Mouse (Mus musculus) CD4-positive helper T cell, adult 2 months (primary cell): ENCODE data around the gene Flywch2.

Experiments
- DNase-seq: peaks from one replicate; pipeline ENCODE4 v3.0.0-alpha.2; 2012; ENCODE audit warnings: low read depth, missing footprints, low spot score

The Flywch2 gene

DNA sequence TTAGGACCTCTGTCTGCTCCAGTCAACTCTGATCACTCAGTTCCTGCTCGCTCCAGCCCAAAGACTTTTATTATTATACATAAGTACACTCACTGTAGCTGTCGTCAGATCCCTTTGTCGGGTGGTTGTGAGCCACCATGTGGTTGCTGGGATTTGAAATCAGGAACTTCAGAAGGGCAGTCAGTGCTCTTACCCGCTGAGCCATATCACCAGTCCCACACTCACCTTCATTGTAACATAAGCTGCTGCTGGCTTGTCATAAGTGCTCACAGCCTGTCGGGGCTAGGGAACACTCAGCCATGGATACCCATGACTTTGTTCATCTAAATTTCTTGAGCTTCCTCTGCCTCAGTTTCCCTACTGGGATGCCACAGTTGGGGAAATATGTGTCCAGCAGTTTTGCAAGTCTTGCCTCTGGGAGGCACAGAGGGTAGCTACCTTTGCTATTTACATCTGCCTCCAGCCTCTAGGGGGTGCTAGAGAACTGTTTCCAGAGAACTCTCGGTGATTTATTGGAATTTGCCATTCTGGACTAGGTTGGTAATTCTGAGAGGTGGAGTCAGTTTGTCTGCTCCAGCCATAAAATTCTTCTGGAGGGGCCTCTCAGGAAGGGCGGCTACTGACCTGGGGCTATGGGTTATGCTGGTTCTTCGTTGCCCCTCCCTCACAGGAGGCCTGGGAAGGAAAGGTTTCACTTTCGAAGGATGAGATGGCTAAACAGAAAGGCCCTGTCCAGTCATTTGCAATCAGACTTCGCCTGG lies 37.1 kb downstream of the Flywch2 start:
- DNase-seq: peak; percentile 79

DNA sequence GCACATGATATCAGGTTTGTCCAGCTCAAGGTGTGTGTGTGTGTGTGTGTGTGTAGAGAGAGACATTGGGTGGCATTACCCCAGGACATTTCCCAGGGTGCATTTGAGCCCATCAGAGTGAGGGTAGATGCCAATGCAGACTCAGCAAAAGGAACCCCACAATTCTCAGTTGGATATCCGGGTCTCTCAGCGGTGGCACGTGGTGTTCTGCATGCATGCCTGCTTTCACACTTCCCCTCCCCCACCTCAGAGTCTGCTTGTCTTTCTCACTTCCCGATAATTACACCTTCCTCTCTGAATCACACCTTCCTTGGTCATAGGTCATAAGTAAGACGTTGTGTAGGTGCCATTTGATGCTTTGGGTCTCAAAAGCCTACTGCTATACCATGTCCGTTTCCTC lies 37.9 kb downstream of the Flywch2 start:
- DNase-seq: peak; percentile 53

DNA sequence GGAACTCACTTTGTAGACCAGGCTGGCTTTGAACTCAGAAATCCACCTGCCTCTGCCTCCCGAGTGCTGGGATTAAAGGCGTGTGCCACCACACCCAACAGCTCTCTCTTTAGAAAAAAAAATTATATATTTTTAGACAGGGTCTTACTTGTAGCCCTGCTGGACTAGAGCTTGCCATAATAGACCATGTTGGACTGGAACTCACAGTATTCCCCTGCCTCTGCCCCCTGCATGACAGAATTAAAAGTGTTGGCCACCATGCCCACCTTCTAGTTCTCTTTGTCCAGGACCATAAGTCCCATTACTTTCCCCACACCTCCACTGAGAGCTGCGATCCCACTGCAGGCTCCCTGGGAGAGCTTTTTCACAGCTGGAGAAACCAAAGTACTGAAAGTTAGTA lies 38.4 kb downstream of the Flywch2 start:
- no peak for DNase-seq

DNA sequence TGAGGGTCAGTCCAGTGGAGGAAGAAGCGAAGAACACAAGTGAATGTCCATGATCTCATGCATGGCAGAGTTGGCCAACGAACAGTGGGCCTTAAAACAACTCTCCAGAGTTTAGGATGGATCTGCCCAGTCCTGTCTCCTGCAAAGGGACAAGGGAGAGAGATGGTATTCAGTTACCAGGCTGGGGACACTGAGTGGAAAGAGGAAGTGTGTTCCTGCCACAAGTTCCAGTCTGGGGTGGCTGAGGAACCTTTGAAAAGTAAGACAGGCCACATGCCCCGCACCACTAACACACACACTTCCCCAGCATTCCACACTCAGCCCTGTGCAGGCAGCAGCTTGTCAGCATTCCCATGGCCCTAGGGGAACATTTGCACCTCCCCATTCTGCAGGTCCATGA lies 39.1 kb downstream of the Flywch2 start:
- no peak for DNase-seq

DNA sequence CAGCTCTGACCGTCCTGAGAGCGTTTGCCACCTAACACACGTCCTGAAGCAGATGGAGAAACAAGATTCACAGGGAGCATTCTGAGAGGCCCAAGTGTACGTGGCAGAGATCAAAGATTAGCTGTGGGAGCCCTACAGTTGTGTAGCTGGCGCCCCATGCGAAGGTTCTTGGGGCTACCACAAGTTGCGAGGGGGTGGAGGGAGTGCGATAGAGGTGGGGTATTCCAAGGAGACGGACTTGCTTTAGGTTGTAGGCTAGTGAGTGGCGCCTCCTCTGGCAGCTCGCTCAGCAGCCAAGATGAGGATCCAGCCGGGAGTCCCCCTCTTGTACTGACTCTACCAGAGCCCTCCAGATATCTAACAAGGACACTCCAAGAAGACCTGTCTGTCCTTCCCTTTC lies 39.6 kb downstream of the Flywch2 start:
- DNase-seq: peak; percentile 56

DNA sequence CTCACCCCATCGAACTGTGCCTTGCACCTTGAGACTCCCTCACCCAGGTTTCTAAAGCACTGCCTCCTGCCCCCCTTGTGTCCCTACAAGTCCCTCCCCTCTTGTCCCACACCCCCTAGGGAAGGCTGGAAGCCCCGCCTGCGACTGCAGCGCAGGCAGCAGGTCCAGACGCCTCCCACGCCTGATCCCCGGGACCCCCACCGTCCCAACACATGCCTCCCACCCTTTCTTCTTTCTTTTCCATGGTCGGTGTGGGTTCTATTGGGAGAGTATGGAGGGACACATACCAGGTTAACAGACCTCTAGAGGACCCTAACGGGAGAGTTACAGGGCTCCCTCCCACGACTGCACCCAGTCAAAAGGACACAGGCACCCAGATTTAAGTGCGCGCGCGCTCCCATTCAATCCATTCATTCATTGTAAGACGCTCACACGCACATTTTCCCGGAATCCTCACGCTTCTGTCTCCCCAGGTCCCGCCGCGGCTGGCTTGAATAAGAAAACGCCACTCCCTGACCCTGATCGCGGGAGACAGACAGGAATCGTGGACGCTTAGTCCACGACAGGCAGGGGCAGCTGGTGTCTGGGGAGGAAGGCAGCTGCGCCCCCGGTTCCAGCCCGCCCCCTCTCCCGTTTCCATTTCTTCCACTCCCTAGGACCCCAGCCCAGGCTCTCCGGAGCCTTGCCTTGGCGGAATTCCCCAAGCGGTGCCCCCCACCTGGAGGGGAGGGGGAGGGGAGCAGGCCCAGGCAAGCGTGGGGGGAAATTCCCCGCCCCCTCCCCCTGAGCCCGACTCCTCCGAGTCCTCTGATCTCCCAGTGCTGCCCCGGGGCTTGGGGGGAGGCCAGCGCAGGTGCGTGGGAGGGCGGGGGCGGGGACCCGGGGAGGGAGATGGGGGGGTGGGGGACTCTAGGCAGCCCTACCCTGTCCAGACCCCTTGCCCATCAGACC lies 40.3 kb downstream of the Flywch2 start, which contains the start of gene Kremen2:
Gene Kremen2, minus strand, starts transcription at position 533 of the 951 bp plus-strand sequence.
- DNase-seq: peak; percentile 34

DNA sequence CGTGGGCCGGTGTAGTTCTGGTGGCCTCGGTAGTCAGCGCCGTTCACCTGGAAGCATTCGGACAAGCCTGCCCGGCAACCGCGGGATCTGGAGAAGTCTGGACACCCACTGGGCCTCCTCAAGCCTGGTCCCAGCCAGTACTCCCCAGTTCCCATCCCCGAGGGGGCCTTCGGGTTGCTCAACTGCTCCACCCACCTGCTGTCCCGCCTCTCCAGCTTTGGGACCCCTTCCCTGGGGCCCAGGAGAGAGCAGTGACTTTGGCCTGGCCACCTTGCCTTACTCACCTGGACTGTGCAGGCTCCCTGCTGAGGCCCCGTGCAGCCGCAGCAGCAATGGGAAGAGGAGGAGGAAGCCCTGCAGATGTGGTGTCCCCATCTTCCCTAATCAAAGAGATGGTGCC lies 41.2 kb downstream of the Flywch2 start:
- no peak for DNase-seq

DNA sequence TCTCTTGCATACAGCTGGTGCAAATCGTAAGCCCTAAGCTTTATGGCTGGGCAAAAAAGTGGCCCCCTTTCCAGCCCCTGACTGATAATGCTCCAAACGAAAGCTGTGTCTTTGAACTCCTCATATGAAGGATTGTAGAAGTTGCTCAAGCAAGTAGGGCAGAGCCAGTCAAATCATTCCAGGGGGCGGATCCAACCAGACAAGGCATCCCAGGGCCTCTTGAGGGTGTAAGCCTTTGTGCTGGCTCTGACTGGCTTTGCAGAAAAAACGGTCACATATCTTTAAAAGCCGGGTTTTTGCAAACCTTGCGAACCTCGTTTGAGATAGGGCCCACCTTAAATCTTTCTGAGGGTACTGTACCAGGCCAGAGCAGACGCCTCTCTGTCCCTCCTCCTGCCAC lies 41.8 kb downstream of the Flywch2 start:
- DNase-seq: no peak

DNA sequence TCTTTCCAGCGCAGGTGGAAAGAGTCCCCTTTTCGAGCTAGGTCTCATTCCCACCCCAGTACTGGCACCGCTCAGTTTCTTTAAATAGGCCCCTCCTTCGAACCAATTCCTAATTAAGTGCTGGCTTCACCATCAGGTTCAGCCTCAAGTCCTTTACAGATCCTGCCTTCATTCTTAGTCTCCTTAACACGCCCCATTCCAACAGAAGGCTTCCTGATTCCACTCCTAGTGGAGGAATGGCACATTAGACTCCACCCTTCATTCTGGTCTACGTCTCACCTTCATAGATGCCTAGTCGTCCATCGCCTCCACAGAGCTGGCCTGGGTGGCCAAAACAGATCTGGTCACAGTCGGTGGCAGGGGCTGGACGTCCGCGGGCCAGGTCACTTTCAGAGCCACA lies 42.9 kb downstream of the Flywch2 start:
- DNase-seq: no peak

DNA sequence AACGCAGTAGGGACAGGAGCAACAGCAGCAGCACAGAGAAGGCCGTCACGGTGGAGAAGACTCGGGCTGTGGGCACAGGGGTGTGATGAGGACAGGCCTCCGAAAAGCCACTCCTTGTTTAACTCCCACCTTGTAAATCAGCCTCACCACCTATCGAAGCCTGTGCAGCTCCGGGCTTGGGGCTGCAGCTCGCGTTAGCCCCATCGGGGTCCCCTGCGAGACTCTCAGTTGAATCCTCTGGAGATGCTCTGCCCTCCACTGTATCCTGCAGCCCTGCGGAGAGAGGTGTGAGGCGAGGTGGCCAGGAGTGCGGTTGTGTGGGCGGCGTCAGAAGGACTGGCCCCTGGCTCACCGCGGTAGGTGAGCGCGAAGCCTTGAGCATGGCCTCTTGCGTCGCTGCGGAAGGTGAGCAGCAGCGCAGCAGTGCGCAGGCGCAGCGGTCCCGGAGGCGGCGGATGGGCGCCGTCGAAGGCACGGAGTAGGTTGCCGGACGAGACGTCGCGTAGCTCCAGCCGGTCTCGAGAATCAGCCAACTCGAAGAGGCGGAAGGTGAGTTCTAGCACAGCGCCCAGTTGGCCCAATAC lies 43.6 kb downstream of the Flywch2 start:
- peak; percentile 86 for DNase-seq

DNA sequence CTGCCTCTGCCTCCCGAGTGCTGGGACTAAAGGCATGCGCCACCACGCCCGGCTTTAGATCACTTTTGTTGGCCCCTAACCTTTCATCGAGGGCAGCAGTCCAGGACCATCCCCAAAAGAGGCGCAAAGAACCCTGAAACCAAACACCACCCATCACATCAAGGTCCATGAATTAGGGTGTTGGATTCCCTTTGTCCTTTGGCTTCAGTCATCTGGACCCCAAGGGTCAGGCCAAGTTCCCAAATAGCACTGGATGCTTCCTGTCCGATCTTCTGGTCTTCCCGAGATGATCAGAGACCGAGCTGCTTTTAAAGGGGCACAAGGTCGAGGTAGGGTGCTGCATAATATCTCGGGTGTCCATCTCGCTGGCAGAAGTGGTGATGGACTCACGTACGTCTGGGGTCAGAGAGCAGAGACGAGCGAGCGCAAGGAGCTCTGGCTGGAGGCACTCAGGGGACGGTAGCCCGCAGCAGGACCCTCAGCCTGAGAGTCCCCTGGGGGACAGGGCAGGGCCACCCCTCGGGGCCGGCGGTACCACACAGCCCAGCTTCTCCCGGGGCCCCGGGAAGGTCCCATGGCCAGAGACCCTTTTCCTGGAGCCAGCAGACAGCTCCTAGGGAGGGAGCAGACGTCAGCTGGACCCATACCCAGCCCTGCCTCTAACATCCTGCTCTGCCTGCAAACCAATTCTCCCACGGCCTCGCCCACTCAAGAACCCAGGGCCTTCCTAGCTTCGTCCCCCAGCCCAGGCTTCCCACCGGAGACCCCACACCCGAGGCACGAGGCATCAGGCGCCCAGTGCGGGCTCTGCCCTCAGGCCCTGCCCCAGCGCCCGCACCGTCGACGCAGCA lies 44.3 kb downstream of the Flywch2 start:
- no peak for DNase-seq

DNA sequence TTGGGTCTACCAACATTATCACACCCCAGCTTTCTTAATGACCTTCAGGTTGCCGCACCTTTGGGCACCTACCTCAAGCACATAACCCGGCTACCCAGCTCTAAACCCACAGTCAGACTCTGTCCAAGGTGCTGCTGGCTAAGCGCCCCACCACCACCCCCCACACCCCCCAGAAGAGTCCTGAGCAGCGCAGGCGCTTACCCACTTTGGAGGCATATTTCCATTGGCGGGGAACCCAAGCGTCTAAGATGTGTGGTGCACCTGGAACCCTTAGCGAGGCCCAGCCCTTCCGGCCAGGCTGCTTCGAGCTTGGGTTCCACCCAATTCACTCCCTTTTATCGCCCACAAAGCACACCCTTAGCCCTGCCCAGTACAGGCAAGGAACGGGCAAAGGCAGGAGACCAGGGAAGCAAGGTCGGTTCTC lies 45.3 kb downstream of the Flywch2 start, which contains the start of gene Paqr4:
Gene Paqr4, minus strand, starts transcription at position 270 of the 424 bp plus-strand sequence.
- no peak for DNase-seq

DNA sequence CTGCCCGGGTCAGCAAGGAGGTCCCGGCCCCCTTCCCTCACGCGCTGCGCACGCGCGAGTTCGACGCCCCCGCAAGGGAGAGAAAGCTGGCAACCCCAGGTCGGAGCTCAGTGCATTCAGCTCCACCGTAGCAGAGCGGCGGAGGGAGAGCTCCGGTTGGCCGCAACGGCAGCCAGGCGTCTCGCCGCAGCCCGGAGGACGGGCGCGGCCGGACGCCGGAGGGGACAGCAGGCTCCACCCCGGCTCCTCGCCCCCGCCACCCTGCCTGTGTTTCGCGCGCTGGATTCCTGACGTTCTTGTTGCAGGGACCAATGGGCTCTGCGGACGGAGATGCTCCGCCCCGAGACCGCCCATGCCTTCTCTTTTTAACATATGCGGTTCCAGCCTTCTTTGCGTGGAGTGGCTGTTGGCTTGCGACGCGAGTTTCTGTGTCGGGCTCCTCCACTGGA lies 45.7 kb downstream of the Flywch2 start:
- DNase-seq: peak; percentile 90

DNA sequence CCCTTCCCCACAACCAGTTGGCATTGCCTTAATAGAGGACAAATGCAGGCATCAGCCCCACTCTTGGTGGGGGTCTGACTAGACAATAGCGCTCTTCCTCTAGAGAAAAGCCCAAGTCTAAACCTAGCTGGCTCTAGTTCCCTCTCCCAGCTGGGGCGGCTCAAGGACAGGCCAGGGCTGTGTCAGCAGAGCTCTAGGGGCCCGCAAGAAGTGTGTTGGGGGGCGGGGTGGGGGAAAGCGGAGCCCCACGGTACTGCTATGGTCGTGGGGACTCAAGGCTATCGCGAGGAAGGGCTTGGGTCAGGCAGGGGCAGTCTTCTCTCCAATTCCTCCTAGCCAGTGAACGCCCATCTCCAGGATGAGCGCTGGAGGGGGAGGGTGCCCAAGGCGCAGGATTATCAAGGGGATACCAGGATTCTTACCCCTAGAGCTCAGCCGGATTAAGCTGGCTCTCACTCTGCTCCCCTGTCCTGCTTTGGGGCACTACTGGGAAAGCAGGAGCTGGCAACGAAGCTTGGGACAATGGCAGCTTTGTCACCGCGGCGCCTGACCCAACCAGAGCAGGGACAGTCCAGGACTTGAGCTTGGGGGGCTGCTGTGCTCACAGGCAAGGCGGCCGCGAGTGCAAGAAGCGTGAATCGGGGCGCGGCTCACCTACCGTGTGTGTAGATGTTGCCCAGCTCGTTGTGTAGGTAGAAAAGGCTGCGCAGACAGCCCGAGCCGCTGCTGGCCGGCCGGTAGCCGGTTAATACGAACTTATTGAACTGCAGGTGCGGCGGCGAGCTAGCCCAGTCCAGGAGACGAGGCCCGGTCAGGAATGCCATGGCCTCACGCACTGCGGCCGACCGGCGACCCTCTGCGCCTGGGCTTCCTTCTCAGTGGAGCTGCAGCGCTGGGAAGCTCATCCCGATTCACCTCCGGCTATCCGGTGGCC lies 46.4 kb downstream of the Flywch2 start:
- no peak for DNase-seq

DNA sequence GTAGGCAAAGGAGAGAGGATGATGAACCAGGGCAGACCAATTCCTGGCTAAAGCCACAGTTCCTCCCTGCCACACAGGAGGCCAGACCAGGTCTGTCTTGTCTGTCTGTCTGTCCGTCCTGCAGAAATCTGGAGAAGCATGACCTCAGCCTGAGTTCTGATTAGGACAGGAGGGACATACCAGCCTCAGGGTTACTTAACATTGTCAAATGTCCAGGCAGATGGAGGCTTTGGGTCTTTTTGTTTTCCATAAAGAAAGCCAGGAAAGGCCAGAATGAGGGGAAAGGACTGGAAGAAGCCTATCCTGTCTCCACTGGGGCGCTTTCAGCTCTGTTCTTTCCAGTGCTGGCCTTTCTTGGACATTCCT lies 47.1 kb downstream of the Flywch2 start:
- no peak for DNase-seq

DNA sequence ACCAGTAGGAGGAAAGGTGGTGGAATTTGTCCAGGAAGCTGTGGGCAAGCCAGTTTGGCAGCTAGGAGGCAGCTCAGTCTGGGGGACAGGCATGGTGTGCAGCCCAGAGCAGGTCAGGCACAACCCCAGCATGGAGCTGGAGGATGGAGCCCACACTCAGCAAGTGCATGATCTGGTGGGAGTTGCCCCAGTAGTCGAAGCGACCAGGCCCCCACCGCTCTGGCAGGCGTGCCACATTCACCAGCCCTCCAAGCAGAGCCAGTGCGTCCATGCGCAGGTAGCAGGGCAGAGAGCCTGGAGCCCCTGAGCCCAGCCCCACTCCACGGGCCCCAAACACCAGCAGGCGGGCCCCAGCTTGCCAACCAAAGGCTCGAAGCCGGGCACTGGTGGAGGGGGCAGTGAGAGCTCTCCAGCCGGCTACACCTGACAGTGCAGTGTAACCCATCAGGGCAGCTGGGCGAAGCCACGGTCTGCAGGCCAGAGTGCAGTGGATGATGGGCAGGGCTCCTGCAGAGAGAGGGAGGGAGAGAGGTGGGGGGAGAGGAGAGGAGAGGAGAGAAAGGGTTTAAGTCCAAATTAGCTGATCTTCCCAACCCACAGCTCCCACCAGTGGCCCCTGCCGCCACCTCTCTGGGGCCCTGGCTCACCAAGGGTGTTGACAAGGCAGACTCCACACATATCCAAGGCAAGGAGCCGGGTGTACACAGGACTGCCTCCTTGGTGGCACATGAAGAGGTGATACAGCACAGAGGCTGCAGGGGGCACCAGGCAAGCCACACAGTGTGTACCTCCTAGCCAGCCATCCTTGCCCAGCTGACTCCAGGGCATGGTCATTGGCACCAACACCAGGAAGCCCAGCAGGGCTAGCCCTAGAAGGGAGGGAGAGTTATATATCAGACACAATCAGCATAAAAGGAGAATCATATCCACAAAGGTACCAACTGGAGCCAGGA lies 48.1 kb downstream of the Flywch2 start:
- DNase-seq: no peak

DNA sequence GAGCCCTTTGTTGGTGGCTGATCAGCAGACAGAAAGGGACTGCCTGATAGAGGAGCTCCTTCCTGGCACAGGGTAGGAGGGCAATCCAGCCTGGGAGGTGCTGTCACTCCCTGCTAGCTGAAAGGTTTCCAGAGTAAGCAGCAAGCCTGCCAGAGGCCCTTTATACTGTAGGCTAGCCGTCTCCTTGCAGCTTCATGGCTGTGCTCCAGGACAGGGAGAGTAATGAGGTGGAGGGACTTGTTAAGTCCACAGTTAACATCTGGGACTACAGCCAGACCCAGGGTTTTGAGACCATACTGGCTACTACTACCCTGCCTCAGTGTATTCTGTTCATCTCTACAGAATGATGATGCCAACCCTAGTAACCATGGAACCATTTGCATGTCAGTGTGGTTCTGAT lies 51.5 kb downstream of the Flywch2 start:
- DNase-seq: no peak

DNA sequence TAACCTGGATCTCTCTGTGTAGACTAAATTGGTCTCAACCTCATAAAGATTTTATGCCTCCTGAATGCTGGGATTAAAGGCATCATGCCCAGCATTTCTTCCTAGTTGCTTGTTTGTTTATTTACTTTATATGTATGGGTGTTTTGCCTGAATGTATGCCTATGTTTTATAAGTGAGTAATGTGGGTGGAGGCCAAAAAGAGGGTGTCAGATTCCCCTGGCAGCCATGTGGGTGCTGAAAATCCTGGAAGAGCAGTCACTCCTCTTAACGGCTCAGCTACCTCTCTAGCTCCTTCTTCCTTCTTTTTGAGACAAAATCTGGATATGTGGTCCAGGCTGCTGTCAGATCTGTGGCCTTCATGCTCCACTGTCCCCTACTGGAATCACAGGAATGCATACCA lies 55.4 kb downstream of the Flywch2 start:
- DNase-seq: no peak
